Mouse (Mus musculus): ENCODE measurements around the gene Mtch2.

DNA sequence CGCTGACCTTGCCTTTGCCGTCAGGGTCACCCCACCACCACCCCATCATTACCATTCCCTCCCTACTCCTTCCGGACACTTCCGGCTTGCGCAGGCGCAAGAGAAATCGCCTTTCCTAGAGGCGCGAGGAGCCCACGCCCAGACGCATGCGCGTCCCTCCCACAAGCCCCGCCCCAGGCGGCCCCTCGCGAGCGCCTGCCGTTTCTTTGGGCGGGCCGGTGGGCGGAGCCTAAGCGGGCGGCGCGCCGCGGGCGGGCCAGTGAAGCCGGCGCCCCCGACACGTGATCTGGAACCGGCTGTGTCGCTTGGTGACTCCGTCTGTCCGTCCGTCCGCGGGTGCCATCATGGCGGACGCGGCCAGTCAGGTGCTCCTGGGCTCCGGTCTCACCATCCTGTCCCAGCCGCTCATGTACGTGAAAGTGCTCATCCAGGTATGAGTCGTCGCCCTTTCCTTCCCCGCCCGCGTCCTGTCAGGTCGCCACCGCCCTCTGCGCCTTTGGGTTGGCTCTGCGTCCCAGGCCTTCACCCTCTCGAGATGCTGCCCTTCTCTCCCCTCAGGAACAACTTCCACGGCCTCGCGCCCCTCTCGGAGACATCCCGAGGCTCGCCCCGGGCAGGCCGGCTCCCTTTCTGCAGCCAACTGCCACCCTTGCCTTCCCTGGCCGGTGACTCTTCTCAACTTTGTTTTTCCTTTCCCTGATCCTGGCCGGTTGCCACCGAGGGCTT is at the start of gene Mtch2:
- TF ChIP-seq POLR2A (IDR thresholded peaks at IDR 0.05; ENCODE audit: control insufficient read depth, low read depth, low read length) (peak; percentile 95), CTCF (IDR thresholded peaks at IDR 0.05; ENCODE audit: control insufficient read depth, insufficient read depth, insufficient replicate concordance, low read depth, low read length) (peak; percentile 7; the same call in 1 of the 2 replicates)
